Mouse (Mus musculus) urinary bladder, postnatal 0 days (tissue): ENCODE data around the gene Gm28102. TPM values are rescaled to one million over a fixed set of nuclear protein-coding genes. Genes with fewer than 3 reads are reported as not detected.

Source experiments
- polyA plus RNA-seq: library from polyadenylated mRNA; unstranded; fragments of >200 nt; fragmentation: Nextera tagmentation; extraction: Ambion mirVana; gene quantifications from 2 replicates; pipeline ENCODE4 v1.2.1, GENCODE M21; 2015

The Gm28102 gene
- not detected in 2 replicates for polyA plus RNA-seq

GRCm38 (mm10) chrY:88053015-88053414, at the start of gene Gm28102:
TSS of gene Gm28102 (plus strand) at chrY:88053315.

